Mouse (Mus musculus): Measurements from ENCODE around the gene Ing2. TPM values are rescaled to one million over a fixed set of nuclear protein-coding genes. Genes with fewer than 3 reads are reported as not detected.

Gene Ing2
- total RNA-seq, 2 experiments from 2014 or later = 35.0 to 40.0 TPM

DNA sequence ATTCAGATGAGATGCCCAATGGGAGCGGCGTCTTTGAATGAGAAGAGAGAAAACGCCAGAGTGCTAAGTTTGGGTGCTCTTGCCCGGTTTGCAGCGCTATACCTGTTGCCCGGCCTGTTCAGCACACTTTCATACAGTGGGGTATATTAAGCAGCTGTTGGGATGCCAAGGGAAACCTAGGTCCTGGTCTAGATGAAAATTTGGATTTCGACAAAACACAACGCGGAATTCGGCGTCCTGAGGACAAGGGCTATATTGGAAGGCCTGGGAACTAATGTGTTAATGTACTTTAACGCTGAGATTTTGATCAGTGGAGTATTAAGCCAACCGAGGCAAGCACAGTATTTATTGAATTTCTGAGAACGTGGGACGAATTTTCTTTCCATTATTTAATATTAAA is 868 bp upstream of the Ing2 start:
- DNase-seq (ENCODE audit: low spot score in 2 of 2) = no peak

DNA sequence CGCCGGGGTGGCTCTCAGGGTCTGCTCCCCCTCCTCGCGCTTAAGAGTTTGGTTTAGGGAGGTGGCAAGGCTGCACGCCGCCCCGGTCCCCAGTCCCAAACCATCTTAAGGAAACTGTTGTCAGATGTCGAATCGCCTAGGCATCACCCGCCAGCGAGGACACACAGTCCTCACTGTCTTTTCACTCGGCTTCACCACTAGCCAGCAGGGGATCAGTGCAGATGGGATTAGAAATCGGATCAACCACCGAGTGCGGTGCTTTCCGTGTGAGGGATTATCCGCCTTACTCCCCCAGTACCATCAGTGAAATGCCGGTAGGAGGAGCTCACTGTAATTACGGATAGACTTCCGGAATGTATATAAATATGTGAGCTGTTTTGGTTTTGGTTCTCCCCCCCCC is 430 bp upstream of the Ing2 start:
- peak in 1 of 2 experiments; percentile 52 for DNase-seq (ENCODE audit: low spot score in 2 of 2)

DNA sequence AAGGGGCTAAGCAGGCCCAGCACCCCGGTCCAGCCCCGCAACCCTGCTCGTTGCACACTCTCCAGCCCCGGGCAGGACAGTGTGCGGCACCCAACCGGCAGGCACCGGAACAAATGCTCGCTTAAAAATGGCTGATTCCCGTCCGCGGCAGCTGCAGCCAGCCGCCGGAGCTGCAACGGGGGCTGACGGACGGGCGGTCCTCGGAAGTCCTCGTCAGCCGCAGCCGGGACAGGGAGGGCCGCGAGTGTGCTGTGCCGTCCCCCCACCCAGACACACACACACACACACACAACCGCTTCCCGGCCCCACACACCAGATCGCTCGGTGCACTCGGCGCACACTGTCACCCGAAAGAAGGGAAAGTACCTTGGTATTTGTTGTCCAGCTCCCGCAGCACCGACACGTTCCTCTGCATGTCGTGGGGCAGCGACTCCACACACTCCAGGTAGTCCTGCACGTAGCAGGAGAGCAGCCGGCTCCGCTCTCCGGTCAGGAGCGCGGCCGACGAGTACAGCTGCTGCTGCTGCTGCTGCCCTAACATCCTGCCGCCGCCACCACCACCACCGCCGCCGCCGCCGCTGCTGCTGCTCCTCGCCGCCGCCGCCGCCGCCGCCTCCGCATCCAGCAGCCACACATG is 1.1 kb downstream of the Ing2 start:
- peak in 1 of 2 experiments; percentile 26 for DNase-seq (ENCODE audit: low spot score in 2 of 2)

DNA sequence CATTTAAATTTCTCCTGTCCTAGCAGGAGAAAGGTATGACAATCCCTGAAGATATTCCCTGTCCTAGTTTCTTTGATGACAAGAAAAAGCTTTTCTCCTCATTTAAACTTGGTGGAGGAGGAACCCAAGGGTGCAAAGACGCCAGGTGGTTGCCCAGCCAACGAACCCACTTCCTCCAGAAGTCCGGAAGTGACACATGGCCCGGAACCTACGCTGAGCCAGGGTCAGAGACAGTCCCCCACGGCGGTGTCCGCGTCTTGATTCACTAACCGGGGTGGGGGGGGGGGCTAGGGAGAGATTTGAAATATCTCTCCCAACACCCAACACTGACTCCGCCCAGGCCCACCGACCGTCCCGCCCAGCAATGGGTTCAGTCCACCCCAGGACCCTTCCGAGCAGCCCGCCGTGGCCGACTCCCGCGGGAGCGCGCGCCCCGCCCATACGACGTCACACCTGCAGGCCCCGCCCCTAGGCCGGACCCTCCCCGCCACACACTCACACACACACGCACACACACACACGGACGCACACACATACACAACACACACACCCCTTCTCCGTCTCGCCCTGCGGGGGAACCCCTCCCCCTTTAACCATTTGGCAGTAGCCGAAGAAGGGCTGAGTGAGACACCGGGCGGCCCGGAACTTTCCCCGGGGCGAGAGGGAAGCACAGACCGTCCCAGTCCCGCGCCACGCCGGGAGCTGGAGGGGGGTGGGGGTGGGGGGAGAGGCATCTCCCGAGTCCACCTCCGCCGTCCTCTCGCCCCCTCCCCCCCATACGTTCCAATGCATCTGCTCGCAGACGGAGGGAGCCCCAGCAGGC is 1.8 kb downstream of the Ing2 start:
- peak; percentile 75 to 86 for DNase-seq (ENCODE audit: low spot score in 2 of 2)

DNA sequence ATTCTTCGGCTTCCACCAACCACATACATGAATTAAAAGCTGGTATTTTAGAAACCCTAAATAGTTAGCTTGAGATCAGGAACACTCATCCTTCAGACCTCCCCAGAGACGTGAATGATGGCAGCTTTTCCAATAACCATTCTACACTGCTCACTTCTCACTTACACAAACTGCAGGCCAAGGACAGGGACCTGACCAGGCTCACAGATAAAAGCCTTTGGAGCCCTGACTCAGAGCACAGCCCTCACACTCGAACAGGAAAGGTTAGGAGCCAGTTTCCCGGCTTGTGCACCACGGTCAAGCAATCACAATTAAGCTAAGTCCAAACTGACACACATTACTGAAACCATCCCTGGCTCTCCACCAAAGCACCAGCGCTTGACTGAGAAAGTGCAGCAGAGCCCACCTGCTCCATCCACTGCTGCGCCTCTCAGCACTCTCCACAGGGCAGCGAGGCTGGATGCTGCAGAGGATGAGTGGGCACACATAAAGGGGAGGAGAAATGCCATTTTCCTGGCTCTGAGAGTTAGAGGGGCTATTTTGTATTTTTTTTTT is 11.0 kb downstream of the Ing2 start:
- DNase-seq (ENCODE audit: low spot score in 2 of 2) = no peak

- no peak for DNase-seq (ENCODE audit: low spot score in 2 of 2)
These were observed 12.2 kb downstream of the Ing2 start for GRCm38 (mm10) chr8:47663201-47663600.

DNA sequence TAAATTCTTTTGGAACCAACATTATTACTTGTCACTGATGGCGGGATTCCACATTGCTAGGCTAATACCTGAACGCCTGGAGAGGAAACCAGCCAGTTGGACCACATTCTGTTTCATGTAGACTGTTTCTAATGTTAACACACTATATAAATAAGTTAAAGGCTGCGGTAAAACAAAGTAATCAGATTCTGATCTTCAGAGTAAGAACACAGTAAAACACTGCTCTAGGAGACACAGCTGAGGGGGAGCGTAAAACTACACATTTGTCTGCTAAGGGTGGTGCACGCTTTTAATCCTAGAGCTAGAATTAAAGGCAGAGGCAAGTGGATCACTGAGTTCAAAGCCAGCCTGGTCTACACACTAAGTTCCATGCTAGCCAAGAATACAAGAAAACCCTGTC is 12.6 kb downstream of the Ing2 start:
- DNase-seq (ENCODE audit: low spot score in 2 of 2) = no peak

DNA sequence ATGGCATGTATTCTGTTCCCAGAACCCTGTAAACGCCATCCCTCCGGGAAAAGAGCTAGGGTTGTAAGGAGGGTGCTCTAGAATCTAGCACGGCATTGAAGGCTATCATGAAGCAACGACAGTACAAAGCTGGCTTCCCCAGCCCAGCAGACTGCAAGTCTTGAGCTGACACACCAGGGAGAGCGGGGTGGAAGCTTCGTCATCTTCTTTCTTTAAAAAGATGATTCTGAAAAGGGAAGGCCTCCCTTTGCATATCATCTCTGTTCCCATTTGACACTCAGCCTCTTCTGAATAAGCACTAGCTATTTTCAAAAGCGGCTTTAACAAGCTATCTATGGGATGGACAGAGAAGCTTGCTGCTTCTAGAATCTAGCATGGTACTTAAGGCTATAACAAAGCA is 15.0 kb downstream of the Ing2 start:
- DNase-seq (ENCODE audit: low spot score in 2 of 2) = no peak

- DNase-seq (ENCODE audit: low spot score in 2 of 2) = no peak
These were observed 15.9 kb downstream of the Ing2 start for GRCm38 (mm10) chr8:47659463-47659862.

DNA sequence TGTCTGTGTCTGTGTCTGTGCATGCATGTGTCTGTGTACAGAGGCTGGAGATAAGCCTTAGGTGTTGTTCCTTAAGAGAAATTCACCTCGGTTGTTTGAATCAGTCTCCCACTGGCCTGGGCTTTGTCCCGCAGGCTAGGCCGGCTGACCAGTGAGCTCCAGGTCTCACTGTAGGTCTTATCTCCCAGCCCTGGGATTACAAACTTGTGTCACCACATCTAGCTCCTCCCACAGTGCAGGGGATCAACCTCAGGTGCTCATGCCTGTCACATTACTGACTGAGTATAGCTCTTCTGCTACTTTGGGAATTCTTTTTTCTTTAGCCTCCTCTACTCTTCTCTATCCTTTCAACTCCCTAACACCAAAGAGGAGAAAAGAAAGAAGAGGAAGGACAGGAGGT is 20.9 kb downstream of the Ing2 start:
- DNase-seq (ENCODE audit: low spot score in 2 of 2) = no peak

GRCm38 (mm10) chr8:47652737-47653076 is 22.6 kb downstream of the Ing2 start:
- no peak for DNase-seq (ENCODE audit: low spot score in 2 of 2)

- no peak for DNase-seq (ENCODE audit: low spot score in 2 of 2)
These were observed 23.2 kb downstream of the Ing2 start for GRCm38 (mm10) chr8:47651913-47652736.

DNA sequence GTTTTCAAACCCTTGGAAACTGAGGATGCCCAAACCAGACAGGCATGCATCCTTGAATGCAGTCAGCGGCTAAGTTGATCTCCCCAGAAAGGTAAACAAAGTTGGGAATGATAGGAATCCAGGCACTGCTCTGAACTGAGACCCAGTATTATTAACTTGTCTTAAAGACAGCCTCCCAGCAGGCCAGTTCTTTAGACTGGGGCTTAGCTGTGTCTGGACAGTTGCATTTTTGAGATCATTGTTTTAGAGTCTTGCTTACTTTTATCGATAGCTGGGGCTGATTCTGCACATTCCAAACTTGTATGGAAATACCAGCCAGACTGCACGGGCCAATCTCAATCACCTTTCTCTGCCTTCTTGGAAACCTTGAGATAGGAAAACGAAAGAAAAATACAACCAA is 24.5 kb downstream of the Ing2 start:
- DNase-seq (ENCODE audit: low spot score in 2 of 2) = no peak

DNA sequence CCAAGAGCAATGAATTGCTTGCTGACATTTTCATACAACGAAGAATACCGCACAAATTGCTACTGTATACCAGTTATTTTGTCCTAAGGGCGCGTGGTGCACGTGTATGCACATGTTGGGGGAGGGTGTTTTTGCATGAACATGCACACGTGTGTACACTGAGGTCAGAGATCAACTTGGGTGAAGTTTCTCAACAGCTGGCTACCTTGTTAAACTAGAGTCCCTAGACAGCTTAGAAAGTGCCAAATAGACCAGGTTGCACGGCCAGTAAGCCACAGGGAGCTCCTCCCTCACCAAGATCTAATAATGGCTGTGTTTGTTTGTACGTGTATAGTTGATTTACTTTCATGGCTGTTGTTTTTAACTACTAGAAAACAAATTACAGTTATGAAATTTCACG is 25.8 kb downstream of the Ing2 start:
- DNase-seq (ENCODE audit: low spot score in 2 of 2) = no peak

GRCm38 (mm10) chr8:47642514-47643064 is 32.8 kb downstream of the Ing2 start:
- DNase-seq (ENCODE audit: low spot score in 2 of 2) = no peak

DNA sequence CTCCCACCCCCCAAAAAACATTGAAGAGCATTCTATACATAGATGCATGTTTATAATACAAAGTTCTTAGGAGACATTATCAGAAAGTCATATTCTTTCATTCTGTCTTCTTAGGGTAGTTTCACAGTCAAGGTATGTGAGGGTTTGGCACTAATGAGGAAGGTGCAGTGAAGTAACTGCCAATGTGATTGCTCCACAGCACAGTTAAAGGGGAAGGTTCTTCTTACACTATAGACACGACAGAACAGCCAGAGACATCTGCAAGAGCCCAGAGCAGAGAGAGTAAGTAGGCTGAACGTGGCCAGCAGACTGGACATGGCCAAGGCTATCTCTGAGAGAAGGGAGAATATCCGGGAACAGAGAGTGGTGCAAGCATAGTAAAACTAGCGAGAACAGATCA is 38.2 kb downstream of the Ing2 start:
- no peak for DNase-seq (ENCODE audit: low spot score in 2 of 2)

GRCm38 (mm10) chr8:47636032-47636431 is 39.3 kb downstream of the Ing2 start:
- DNase-seq (ENCODE audit: low spot score in 2 of 2) = no peak

GRCm38 (mm10) chr8:47634791-47635341 is 40.5 kb downstream of the Ing2 start:
- no peak for DNase-seq (ENCODE audit: low spot score in 2 of 2)

DNA sequence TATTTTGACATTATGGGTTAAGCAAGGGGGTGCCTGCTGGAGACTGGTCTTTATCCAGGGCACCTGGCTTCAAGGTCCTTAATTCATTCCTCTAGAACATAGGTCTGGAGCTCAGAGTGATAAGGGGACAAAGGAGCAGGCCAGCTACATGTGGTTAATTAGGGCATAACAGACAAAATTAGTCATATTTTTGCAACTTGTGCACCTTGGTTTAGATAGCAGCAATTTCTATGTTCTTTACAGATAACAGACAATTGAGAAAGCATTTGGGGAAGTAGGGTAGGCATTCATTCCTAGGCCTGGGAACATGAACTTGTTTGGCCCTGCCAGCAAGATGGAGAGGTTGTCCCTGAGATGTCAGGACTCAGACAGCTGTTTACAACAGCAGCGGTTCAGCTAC is 54.2 kb downstream of the Ing2 start:
- no peak for DNase-seq (ENCODE audit: low spot score in 2 of 2)
